Mouse (Mus musculus) right cerebral cortex, postnatal 10 days (tissue): Measurements from ENCODE around the gene Tnp1.

Experiments used
- DNase-seq, 2 experiments: peaks; one replicate each; pipeline ENCODE4 v3.0.0; 2021; ENCODE audit warnings: low spot score in 2 of 2

The Tnp1 gene

DNA sequence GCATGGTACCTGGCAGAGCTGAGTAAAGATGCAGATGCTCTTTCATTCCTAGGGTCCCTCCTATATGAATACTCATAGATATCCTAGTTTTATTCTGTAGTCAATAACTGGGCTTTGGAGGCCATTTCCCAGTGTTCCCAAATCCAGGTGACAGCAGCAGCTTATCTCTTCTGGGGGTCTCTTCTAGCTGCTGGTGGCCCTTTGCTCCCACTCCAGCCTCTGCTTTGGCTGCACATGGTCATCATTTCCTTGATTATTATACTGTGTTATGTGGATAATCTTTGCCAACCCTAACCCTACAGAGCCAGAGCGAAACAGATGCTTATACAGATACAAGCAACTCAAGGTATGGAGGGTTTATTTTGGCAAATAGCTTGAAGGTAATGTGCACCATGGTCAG, 8.9 kb downstream of the Tnp1 start:
- no peak for DNase-seq

DNA sequence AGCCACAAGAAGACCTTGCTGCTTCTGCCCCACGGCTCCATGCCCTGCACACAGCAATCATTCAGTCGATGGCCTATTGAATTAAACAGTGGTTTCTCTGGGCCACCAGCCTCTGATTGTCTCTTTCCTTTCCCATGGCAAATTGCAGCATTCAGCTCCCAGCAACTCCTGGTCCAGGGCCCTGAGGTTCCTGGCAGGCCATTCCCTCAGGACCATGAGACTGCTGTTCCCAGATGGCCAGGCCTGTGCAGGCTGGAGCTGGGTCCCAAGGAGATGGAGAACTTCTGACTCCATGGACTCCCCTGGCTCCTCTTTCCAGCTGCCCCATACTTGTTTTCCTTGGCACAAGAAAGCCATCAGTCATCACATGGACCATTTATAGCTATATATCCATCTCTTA, 10.8 kb downstream of the Tnp1 start:
- peak; percentile 30 to 51 for DNase-seq

DNA sequence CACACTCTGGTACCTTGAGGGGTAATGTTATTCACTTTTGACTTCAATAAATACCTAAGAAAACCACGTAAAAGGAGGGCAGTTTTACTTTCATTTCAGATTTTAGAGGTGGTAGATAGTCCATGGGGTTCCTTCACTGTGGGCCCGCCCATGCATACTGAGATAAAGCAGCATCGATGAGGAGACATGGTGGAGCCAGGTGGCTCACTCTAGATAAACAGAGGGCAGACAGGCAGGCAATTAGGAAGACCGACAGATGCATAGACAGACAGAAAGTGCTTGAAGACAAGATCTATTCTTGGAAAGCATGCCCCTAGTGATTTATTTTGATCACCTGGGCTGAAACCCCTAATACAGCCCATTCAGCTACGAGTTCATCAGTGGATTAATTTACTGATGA, 13.1 kb downstream of the Tnp1 start:
- no peak for DNase-seq

DNA sequence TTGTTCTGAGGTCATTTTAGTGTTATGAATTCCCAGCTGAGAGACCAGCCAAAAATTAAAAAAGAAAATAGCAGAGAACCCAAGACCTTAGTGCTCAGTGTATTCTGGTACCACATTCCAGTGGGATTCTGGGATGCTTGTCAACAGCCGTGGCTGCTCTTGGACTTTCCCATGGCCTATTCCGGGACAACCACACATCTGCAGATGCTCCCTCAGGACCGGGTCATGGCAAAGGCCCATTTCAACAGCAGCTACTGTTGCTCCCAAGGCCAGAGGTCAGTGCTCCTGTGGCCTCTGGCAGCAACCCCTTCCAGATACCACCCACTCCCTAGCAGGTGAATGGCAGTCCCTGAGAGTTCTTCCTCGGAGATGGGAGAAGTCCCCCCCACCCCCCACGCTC, 13.7 kb downstream of the Tnp1 start:
- DNase-seq, result no peak

DNA sequence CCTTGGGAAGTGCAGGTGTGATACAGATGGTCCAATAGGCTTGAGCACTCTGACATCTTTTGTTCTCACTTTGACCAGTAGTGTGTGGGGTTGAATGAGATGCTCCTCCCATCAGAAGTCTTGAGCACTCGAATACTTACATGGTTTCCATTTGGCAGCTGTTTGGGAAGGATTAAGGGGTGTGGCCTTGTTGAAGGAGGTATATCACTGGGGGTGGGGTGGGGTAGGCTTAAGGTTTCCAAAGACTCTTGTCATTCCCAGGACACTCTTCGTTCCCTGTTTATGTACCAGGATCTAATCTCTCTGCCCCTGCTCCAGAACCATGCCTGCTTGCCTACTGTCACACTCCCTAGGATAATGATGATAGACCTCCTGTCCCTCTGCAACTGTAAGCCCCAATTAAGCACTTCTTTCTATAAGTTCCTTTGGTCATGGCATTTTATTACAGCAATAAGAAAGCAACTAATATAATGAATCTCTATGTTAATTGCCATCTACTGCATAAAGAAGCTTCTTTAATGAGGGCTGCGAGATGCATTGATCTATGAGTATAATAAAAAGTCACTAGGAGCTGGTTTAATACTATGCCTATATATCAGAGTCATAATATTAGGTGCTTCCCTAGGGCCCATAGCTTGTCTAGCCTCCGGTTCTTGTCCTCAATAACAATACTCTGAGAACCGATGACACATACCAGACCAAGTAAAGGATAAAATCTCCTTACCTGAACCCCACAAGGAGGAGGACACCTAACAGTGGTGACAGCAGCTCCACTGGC, 20.8 kb downstream of the Tnp1 start:
- DNase-seq, result no peak

DNA sequence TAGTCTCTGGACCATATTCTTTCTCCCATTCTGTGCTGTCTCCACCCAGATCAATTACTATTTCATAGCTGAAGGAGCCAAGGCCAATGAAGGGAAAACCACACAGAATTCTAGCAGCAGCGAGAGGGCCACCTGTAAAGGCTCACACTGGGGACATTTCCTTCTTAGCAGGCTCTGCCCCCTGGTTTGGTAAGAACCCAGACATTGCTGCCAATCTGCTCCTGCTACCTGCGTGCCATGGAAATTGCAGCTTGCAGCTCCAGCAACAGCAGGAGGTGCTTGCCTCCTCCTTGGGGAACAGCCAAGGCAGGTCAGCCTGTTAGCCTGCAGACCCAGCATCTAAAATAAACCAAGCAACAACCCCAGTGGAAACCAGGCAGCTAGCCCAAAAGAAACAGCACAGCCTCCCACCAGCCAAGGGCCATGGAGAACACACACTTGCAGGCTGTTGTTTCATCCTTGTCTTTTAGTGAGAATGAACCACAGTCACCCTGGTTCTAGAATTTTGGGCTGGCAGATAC, 22.7 kb downstream of the Tnp1 start:
- DNase-seq, result peak; percentile 40 to 43

DNA sequence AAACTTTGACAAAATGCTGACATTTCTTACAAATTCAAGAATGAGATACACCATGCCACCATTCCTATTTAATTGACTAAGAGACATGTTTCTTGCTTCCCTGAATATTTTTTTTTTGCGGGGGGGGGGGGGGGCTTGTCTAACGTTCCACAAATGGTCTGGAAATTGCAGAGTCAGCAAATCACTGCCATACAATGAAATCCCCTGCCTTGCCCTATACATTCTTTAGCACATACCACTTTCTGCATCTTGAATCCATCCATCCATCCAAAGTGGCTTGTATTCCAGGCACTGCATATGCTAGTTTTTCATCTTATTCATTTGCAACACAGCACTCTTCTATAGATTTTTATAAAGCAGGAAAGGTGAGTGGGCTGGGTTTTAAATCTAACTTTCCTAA, 23.5 kb downstream of the Tnp1 start:
- no peak for DNase-seq

DNA sequence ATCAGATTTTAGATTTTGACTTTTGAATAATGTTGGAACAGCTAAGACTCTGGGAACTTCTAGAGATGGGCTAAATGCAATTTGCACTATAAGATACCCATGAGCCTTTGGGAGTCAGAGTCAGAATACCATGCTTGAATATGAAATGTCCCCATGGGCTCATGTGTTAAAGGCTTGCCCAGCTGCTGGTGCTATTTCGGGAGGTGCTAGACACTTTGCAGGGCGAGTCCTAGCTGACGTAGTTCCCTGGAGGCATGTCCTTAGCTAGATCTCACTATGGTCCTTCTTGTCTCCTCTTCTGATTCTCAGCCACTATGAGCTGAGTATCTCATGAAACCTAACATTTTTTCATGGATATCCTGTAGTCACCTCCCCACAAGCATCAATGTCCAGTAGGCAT, 26.8 kb downstream of the Tnp1 start:
- DNase-seq, result no peak

DNA sequence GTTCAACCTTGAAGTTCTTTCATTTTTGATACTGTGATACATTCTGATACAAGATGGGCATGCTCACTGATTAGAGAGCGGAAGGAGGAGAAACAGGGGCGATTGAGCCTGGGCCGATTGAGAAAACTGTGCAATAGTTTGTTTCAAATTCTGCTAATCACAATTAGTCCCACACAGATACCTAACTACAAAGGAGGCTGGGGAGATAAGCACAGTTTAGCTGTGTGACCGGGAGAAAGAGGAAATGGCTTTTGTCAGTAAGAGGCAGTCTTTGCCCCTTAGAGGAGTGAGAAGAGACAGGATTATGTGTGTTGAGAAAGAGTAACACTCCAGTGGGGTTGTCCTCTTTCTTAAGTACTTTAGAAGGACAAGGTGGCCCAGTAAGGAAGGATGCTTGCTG, 29.0 kb downstream of the Tnp1 start:
- no peak for DNase-seq

DNA sequence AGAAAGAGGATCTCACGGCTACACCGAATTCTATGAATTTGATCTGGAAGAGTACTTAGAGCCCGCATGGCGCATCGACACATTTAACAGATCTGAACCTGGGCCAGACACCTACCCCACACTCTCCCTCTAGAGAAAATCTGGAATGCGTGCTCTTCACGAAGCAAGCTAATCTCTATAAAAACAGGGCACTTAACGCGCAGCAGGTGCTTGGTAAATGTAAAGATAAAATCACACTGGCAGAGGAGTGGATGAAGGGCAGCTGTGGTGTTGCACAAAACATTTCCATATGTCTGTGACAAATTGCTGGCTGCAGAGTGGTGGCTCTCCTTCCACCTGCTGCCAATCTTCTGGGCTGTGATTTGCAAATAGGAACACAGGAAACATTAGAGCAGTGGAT, 36.8 kb downstream of the Tnp1 start:
- DNase-seq, result no peak

DNA sequence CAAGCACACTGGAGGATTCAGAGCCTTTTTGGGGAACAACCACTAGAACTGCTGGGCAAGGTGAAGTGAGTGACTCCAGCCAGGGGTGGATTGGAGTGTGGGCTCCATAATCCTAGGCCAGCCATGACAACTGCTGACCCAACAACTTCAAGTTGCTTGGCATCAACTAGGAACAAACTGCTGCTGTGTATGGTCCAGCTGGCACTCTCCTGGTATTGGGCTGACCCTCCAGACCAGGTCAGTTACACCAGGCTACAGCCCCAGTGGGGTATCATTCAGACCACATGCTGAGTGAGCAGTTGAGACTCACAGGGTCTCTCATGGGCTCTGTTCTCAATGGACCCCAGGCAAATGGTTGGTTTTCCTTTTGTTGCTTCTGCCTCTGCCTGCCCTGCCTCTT, 41.5 kb downstream of the Tnp1 start:
- no peak for DNase-seq

DNA sequence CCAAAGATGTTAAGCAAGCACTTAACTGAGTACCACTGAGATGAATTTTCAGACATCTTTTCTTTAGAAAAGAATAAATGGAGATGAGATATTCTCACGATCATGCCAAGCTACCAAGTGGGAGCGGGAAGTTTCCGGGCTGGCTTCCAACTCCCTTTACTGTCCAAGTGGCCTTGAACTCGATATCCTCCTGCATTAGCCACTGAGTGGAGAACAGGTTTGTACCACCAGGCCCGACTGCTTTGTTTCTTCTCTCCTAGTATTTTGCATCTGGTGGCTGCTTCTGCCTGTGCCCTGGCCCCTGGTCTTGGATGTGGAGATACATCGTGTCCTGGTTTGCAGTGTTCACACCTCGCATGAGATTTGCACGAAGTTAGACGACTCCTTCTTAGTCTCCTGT, 45.2 kb downstream of the Tnp1 start:
- DNase-seq, result no peak

DNA sequence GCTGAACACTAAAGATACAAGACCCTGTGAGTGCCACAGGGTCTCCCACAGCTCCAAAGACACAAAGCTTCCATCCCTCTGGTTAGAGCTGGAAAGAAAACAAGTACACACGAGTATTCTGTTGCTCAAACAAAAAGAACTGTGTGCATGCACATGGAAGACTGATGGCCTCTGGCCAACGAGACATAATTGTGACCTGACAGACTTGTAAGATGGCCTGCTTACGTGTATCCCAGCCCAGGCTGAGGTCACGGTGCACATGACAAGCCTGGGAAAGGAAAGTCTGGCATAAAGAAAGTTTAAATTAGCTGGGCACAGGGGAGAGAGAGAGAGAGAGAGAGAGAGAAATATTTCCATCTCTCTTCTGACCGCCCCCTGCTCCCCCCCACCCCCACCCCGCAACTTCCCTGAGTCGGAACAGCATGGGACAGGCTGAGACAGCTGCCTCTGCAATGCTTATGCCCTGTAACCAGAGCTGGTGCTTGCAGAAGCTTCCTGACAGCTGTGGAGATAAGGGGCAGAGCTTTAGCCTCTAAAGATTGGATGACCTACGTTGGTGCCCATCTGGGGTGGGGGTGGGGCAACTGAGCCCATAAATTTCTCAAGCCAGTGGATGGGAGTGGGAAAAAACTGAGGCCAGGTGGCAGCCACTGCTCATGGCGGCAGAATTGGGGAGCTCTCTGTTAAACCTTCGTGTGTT, 46.4 kb downstream of the Tnp1 start:
- no peak for DNase-seq

DNA sequence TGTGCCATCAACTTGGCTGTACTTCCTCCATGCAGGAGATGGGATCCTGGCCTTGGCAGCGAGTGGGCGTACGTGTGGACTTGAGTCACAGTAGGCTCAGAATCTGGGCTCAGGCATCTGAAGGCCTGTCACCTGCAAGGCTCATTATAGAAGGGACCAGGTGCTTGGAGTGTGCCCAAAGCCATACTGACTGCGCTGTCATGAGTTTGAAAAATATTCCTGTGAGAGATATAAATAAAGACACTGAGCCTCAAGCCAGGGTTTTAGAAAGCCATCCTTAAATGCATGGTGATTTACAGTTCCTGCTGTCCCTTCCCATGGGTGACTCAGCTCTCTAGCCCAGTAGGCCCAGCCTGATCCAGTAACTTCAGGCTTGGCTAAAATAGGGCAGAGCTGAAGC, 49.3 kb downstream of the Tnp1 start:
- DNase-seq, result peak; percentile 33 to 58
